Mouse (Mus musculus) C2C12 (cell line): ENCODE data around the gene Corin. TPM values are rescaled to one million over a fixed set of nuclear protein-coding genes. Genes with fewer than 3 reads are reported as not detected.

Experiments
- H3K27me3 ChIP-seq: one replicate; pipeline ENCODE4 v1.6.1; 2011; ENCODE audit not compliant: control insufficient read depth, insufficient read depth, insufficient read length
- H3K36me3 ChIP-seq: one replicate; pipeline ENCODE4 v1.6.1; 2011; ENCODE audit not compliant: control insufficient read depth, insufficient read depth
- H3K4me3 ChIP-seq: one replicate; pipeline ENCODE4 v1.5.1; 2011; ENCODE audit warnings: mild to moderate bottlenecking, control low read depth; ENCODE audit not compliant: poor library complexity, insufficient read depth, severe bottlenecking
- H3K79me2 ChIP-seq: one replicate; pipeline ENCODE4 v1.6.1; 2011; ENCODE audit not compliant: control insufficient read depth, insufficient read depth
- H3K79me3 ChIP-seq: one replicate; pipeline ENCODE4 v1.6.1; 2011; ENCODE audit warnings: low read depth, control low read depth
- H3ac ChIP-seq: one replicate; pipeline ENCODE3; 2011; ENCODE audit warnings: low read depth; ENCODE audit not compliant: control insufficient read depth, insufficient read length
- CEBPB ChIP-seq: IDR thresholded peaks from one replicate; pipeline ENCODE4 v1.6.1; 2011; ENCODE audit warnings: low read depth, mild to moderate bottlenecking, control low read depth, moderate library complexity
- CTCF ChIP-seq: IDR thresholded peaks from one replicate; pipeline ENCODE4 v1.5.1; 2011; ENCODE audit not compliant: control insufficient read depth, insufficient read depth, insufficient read length
- FOSL1 ChIP-seq: IDR thresholded peaks from one replicate; pipeline ENCODE4 v1.8.0; 2011; ENCODE audit warnings: mild to moderate bottlenecking, low read length; ENCODE audit not compliant: poor library complexity, insufficient read depth, severe bottlenecking
- MAX ChIP-seq: IDR thresholded peaks from one replicate; pipeline ENCODE4 v1.6.1; 2011; ENCODE audit warnings: mild to moderate bottlenecking, control low read depth
- MYOD1 ChIP-seq: IDR thresholded peaks from one replicate; pipeline ENCODE4 v1.6.1; 2011; ENCODE audit warnings: low read depth; ENCODE audit not compliant: control insufficient read depth, insufficient read length
- MYOG ChIP-seq: IDR thresholded peaks from one replicate; pipeline ENCODE4 v1.6.1; 2011; ENCODE audit not compliant: control insufficient read depth, insufficient read length; ENCODE audit errors: extremely low read depth
- USF1 ChIP-seq: IDR thresholded peaks from one replicate; pipeline ENCODE4 v1.6.1; 2011; ENCODE audit warnings: low read depth, mild to moderate bottlenecking, control low read depth, moderate library complexity
- polyA plus RNA-seq: library from polyadenylated mRNA; unstranded; fragments of >200 nt; fragmentation: generic; extraction: Trizol; gene quantifications from one replicate; pipeline ENCODE4 v1.2.1, GENCODE M21; 2012; ENCODE audit warnings: missing spikeins

Corin gene
- polyA plus RNA-seq, 1 experiment = 0.02 TPM

DNA sequence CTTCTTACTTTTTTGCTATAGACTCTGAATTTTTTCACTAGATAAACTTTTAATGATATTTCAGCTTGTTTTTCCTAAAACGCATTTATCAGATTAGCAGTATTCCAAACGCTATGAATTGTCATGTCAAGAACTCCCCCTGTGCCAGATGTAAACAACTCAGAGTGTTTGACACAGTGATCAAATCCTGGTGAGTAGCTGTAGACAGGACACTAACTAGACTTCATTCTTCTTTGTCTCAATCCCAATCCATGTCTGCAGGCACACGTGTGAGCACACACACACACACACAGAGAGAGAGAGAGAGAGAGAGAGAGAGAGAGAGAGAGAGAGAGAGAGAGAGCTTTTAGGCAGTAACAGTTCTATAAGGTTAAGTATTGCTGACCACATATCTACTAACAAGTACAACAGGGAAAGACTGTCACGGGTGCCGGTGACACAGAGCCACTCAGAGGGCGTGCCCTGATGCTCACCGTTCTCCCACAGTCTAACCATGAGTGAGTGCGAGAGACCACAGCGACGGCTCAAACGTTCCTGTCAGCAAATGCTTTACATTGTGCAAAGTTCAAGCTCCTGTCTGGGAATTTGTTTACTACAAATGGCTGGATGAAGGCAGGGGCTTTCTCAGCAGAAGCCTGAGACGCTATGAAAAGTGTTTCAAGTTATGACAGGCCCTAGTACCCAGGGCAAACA, 31.8 kb downstream of the Corin start:
- no peak overlapping the region for H3ac ChIP-seq
- H3K36me3 ChIP-seq = no peaks in the 10 kb centered on the region
- no peak overlapping the region for H3K4me3 ChIP-seq
- TF ChIP-seq CEBPB (no peak), USF1 (no peak), MAX (no peak), MYOD1 (no peak), MYOG (no peak), FOSL1 (no peak), CTCF (no peak)
- H3K27me3 ChIP-seq = no peaks in the 10 kb centered on the region
- H3K79me3 ChIP-seq = no peaks in the 10 kb centered on the region
- H3K79me2 ChIP-seq = no peaks in the 10 kb centered on the region

DNA sequence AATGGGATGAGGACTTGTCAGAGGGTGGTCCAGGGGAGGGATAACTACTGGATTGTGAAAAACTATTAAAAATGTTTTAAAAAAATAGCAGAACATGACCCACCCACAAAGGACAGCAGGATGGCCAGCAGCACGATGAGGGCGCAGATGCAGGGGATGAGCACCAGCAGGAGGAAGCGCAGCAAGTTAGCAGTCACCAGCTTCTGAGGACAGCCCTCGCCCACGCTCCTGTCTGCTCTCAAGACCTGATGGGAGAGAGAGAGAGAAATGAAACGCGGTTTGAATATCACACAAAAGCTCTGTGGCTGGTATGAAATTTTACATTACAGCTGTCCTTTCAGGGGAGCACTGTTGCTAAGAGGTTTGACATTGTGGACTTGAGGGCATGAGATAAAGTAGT, 32.5 kb downstream of the Corin start:
- Histone ChIP-seq H3K4me3 (no peak overlapping the region), H3K79me2 (no peaks in the 10 kb centered on the region), H3K79me3 (no peaks in the 10 kb centered on the region), H3K36me3 (no peaks in the 10 kb centered on the region), H3K27me3 (no peaks in the 10 kb centered on the region), H3ac (no peak overlapping the region)
- TF ChIP-seq CTCF (no peak), MYOG (no peak), USF1 (no peak), CEBPB (no peak), FOSL1 (no peak), MYOD1 (no peak), MAX (no peak)

DNA sequence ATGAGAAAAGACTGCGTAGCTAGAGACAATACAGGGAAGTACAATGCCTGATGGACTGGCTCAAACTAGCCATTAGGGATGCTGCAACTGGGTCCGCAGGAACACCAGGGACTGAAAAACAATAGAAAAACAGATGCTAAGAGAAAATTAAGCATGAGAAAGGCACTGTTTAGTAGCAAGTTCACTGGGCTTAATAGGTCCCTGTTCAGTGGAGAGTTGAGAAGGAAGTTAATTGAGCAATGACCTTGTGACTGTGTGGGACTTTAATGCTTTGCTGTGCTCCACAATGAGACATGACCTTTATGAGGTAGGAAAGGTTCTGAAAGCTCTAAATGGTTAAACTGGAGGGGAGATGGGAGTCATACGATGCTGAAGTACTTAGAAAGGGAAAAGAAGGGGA, 39.3 kb downstream of the Corin start:
- Histone ChIP-seq H3ac (no peak overlapping the region), H3K79me2 (no peaks in the 10 kb centered on the region), H3K36me3 (no peaks in the 10 kb centered on the region), H3K79me3 (no peaks in the 10 kb centered on the region), H3K4me3 (no peak overlapping the region), H3K27me3 (no peaks in the 10 kb centered on the region)
- TF ChIP-seq MAX = no peak
- no peak for TF ChIP-seq MYOD1
- TF ChIP-seq MYOG = no peak
- TF ChIP-seq USF1 = no peak
- no peak for TF ChIP-seq CTCF
- TF ChIP-seq CEBPB = no peak
- TF ChIP-seq FOSL1 = no peak

DNA sequence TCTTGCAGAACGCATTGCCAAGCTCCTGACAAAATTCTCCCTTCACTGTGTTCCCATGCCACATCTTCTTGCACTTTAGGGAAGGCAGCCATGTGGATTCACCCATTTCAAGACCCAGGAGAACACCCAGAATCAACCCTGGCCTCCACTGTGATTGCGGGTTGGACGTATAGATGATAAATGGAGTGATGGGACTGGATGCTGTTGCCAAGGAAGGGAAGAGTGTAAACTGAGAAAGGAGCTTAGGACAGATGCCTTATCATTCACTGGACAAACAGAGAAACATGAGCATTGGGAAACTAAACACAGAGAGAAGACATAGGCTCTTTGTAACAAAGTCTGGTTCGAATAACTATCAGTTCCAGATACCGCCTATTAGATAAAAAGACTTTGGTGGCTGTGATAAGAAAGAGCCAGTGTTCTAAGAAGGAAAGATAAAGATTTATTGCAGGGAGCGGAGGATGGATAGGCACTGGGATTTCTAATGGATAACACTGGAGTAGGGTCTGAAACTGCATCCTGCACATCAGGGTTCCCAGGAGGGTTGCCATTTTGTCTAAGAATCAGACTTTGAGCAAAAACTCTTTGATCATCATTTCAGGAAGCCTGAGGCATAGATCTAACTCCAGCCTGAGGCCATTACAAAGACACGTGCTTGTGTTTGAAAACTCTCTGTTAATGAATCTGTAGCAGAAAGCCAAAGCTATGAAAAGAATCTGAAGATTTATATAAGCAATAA, 44.7 kb downstream of the Corin start:
- Histone ChIP-seq H3K27me3 (no peaks in the 10 kb centered on the region), H3K79me3 (no peaks in the 10 kb centered on the region), H3K4me3 (no peak overlapping the region), H3K79me2 (no peaks in the 10 kb centered on the region), H3K36me3 (no peaks in the 10 kb centered on the region), H3ac (no peak overlapping the region)
- TF ChIP-seq FOSL1 = no peak
- TF ChIP-seq MYOG = no peak
- no peak for TF ChIP-seq MAX
- no peak for TF ChIP-seq MYOD1
- no peak for TF ChIP-seq USF1
- TF ChIP-seq CTCF = no peak
- TF ChIP-seq CEBPB = no peak

DNA sequence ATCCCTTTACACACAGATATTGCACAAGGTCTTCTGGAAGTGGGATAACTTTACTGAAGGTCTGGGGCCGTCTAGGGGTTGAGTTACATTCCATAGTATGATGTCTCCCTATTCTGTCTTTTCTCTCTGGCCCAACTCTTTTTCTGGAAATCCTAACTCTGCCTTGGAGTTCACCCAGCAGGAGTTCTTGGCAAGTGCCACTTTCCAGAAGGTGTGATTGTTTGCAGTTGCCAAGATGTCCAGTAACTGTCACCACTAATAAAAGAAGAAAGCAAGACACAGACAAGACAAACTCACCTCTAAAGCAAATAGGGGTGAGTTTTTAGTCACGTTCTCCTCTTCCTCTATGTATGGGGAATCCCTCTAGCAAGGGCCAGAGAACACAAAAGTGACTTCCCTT, 50.6 kb downstream of the Corin start:
- Histone ChIP-seq H3ac (no peak overlapping the region), H3K4me3 (no peak overlapping the region), H3K79me2 (no peaks in the 10 kb centered on the region), H3K36me3 (no peaks in the 10 kb centered on the region), H3K79me3 (no peaks in the 10 kb centered on the region), H3K27me3 (no peaks in the 10 kb centered on the region)
- no peak for TF ChIP-seq MAX
- no peak for TF ChIP-seq USF1
- TF ChIP-seq CTCF = no peak
- no peak for TF ChIP-seq MYOG
- TF ChIP-seq FOSL1 = no peak
- TF ChIP-seq MYOD1 = no peak
- no peak for TF ChIP-seq CEBPB
